Mouse (Mus musculus) liver, postnatal 0 days (tissue): ENCODE results near the gene Ralgapb.
A peak's percentile ranks its signal among the peaks of the same experiment; 100 is the strongest.

Source experiments
- CTCF ChIP-seq: sonication (generic); IDR thresholded peaks from 2 replicates; pipeline ENCODE4 v1.5.1; 2016; ENCODE audit warnings: antibody characterized with exemption, low read depth
- EP300 ChIP-seq: IDR thresholded peaks from 2 replicates; pipeline ENCODE4 v1.6.1; 2016; ENCODE audit warnings: antibody characterized with exemption, low read depth, mild to moderate bottlenecking

- peak; percentile 23 for TF ChIP-seq CTCF
- no peak for TF ChIP-seq EP300
Measured at GRCm38 (mm10) chr2:158361678-158362320, 47.8 kb upstream of the Ralgapb start.
